Mouse (Mus musculus): ENCODE measurements at regions not wholly inside any gene's neighbourhood (a gene's known extent, or its start where the extent isn't known, plus 50 kb on each side); places are given as distances from the start of the nearest gene placed in this dataset.

- no peak for DNase-seq (ENCODE audit: low spot score in 2 of 2)
These were observed 55.1 kb upstream of the Smox start for GRCm38 (mm10) chr2:131436149-131436548.

GRCm38 (mm10) chr2:131430474-131430873, 60.8 kb upstream of the Smox start:
- DNase-seq (ENCODE audit: low spot score in 2 of 2), result no peak

- DNase-seq (ENCODE audit: low spot score in 2 of 2), result no peak
These were observed 63.2 kb upstream of the Smox start for GRCm38 (mm10) chr2:131428089-131428488.

GRCm38 (mm10) chr2:131426941-131427340, 64.4 kb upstream of the Smox start:
- no peak for DNase-seq (ENCODE audit: low spot score in 2 of 2)

- DNase-seq (ENCODE audit: low spot score in 2 of 2), result no peak
These were observed 67.5 kb upstream of the Smox start for GRCm38 (mm10) chr2:131423616-131424320.

GRCm38 (mm10) chr2:131422907-131423445, 68.3 kb upstream of the Smox start:
- DNase-seq (ENCODE audit: low spot score in 2 of 2), result peak; percentile 29 to 37

- DNase-seq (ENCODE audit: low spot score in 2 of 2), result no peak
These were observed 65.4 kb upstream of the Rnf24 start for GRCm38 (mm10) chr2:131418130-131418529.

- no peak for DNase-seq (ENCODE audit: low spot score in 2 of 2)
These were observed 64.8 kb upstream of the Rnf24 start for GRCm38 (mm10) chr2:131417472-131417871.

GRCm38 (mm10) chr2:131416482-131416881, 63.8 kb upstream of the Rnf24 start:
- DNase-seq (ENCODE audit: low spot score in 2 of 2), result peak; percentile 37 to 43

GRCm38 (mm10) chr2:131410906-131411520, 58.3 kb upstream of the Rnf24 start:
- DNase-seq (ENCODE audit: low spot score in 2 of 2), result no peak

GRCm38 (mm10) chr2:131407337-131407736, 54.6 kb upstream of the Rnf24 start:
- DNase-seq (ENCODE audit: low spot score in 2 of 2), result no peak

- no peak for DNase-seq (ENCODE audit: low spot score in 2 of 2)
These were observed 51.5 kb upstream of the Rnf24 start for GRCm38 (mm10) chr2:131404218-131404555.

GRCm38 (mm10) chr2:131403543-131404217, 51.0 kb upstream of the Rnf24 start:
- DNase-seq (ENCODE audit: low spot score in 2 of 2), result no peak
